Mouse (Mus musculus) thymus, postnatal 25 days (tissue): ENCODE results near the gene Il12b.
"Not testable (repeated sequence)": the region's sequence is repeated elsewhere in the genome, so short reads cannot be mapped to it uniquely, and the experiment has no call there.

Experiments used
- DNase-seq: peaks from one replicate; pipeline ENCODE4 v3.0.0; 2022

Gene Il12b

GRCm38 (mm10) chr11:44413371-44413770 lies 13.5 kb downstream of the Il12b start:
- no peak for DNase-seq

DNA sequence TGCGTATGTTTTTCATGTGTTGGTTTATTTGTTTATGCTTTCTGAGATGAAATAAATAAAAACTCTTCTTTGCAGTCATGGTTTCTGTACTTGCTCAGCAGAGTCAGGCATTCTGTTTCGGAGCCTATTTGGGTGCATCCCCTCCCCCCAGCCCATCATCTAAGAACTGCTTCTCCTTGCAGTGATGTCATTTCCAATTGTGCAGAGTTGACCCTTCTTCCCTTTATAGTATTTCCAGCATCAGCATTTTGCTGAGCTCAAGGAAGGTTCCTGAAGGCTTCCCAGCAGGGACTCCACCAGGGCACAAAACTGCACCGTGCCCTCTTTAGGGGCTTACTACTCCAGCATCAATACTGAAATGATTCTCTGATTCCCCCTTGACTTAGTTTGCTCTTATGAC lies 14.7 kb downstream of the Il12b start:
- no peak for DNase-seq

DNA sequence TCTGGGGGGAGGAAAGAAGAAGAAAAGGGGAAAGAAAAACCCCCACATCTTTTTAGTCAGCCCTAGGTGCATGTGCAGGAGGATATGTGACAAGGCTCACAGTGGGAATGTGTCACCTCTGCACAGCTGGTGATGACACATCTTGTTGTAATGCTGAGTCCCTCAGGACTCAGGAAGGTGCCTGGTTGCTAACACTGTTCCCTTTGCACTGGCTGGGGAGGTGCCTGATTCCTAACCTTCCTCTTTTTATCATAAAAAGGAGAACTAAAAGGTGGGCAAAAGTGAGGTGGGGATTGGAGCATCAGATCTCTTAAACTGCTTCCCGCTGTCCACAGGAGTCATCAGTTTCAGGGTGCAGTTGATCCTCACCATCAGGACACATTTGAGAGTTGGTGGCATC lies 17.5 kb downstream of the Il12b start:
- DNase-seq = no peak

DNA sequence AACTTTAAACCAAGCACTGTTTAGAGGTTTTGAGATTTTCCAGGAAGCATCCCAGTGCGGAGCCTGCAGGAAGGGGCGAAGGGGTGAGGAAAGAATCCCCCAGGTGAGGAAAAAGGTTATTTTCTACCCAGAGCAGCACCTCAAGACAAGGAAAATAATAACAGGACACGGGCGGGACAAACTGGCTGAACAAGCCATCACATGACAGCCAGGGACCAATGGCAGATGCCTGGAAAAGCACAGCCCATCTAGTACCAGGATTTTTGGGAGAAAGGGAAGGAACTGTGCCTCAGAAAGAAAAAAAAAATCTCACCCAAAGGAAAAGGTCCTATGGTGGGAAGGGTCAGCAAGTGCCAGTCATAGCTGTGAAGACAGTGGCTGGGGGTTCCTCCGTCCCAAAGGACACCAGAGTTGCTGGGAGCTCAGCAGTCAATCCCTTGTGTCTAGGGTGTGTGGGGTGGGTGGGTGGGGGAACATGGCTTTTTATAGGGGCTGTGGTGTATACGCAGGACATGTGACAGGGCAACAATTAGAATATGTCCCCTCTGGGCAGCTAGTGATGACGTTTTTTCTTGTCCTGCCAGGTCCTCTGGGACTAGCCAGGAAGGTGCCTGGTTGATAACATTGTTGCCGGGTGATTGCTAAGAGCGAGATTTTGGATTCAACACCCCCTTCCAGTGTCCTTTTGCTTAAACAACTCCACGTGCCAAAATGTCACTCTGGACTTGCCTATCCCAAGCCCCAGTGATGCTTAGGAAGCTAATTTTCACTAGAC lies 22.7 kb downstream of the Il12b start:
- DNase-seq = no peak

DNA sequence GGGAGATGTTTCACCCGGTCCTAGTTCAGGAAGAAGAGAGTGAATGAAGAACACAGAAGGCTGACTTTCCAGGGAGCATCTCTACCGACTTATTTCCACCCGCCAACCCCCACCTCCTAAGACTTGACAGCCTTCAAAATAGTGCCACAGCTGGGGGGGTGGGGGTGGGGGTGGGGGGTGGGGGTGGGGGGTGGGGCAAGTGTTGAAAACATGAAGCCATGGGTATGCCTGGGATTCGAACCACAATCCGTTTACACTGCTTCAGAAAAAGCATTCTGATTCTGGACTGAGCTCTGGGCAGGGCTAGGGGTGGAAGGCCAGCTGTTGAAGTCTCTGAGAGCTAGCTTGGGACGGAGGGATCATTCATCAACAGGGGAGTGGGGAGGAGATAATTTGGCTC lies 23.4 kb downstream of the Il12b start:
- no peak for DNase-seq

DNA sequence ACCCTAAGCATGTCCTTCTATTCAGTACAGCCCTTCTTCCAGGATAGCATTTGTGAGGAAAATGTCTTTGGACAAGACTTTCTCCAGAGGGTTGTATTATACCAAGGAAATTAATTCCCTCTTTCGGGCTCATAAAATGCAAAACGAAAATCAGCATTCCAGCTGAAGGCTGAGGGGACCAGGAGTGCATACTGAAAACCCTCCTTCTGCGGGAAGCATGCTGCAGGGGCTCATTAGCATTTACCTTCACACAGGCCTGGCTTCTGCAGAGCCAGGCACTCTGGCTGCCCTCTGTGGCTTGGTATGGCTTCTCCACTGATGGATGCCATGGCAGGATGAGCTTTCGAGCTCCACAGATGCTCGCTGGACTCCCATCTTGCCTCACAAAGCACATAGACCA lies 24.1 kb downstream of the Il12b start:
- no peak for DNase-seq

DNA sequence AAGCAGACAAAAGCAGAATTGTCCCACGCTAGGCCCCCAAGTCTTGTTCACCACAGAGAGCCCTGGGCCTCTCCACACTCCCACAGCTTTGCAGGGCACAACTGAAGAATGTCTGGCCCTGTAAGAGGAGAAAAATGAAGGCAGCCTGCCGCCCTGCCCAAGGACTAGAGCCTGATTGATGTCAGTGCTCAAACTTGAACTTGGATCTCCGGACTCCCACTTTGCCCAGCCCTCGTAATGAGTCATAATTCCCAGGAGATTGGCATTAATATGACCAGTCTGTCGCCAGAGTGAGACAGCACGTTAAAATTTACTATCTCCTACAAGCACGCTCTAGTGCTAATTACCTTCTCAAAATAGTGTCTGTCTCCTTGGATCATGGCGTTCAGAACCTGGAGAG lies 25.1 kb downstream of the Il12b start:
- no peak for DNase-seq

DNA sequence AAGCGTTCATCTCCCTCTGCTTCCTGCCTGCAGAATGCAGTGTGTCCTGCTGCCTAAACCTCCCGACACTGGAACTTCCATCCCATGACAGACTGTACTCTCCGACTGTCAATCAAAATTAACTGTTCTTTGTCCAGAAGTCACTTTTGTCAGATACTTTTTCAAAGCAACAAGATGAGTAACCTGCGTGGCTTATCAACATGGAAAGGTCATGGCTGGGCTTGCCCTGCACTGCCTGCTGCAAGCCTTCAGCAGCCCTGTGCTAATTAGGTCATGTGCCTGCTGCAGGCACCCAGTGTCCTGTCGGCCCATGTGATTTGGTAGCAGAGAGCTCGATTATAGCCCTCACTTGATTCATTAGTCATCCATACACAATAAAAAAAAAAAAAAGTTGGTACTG lies 25.8 kb downstream of the Il12b start:
- DNase-seq = no peak

DNA sequence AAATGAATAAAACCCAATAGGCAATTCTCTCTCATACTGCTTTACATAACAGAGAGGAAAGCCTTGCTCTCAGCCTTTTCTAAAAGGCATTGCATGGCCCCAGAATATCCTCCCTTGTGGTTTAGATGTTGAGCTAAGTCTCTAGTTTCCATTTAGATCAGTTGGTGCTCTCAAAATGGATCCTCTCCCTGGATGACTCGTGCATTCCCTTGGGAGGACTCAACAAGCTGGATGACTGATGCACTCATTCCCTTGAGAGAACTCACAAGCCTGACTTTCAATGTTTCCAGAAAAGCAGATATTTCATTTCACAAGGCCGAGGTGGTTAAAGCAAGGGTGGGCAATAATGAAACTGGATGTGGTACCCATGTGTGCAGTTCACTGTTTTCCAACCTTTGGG lies 28.1 kb downstream of the Il12b start:
- no peak for DNase-seq

DNA sequence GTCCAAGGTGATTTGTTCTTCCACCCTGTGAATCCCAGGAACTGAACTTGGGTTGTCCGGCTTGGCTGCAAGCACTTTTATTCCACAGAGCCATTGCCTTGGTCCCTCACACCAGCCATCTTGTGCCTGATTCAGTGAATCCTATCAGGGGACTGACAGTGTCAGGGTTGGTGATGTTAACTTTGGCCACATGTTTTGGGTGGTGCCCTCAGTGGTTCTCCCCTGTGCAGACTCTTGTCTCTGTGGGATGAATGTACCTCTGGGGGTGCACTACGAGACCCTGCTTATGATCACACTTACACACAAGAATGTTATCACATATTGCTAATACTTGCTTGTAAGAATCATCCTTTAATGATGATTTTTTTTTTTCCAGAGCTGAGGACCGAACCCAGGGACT lies 30.2 kb downstream of the Il12b start:
- no peak for DNase-seq

- DNase-seq = no peak
Measured at GRCm38 (mm10) chr11:44437786-44438185, 37.9 kb downstream of the Il12b start.

- DNase-seq = peak; percentile 65
Measured at GRCm38 (mm10) chr11:44451046-44451445, 51.2 kb downstream of the Il12b start.

DNA sequence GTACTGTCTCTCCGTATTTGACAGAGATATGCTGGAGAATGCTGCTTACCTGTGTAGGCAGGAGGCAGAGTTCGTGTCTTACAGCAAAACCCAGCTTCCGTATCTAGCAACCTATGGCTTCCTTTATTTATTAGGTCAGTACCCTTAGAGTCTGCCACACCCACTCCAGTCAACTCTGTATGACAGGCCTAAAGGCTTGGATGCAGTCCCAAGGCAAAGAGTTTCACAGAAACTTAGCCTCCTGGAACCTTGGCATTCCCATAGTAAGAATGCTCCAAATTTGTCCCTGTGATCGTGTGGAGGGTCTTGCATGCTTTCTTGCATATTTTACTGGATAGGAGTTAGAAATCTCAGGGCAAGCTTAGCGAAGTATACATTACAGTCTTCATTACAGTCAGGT lies 52.2 kb downstream of the Il12b start:
- not testable (repeated sequence) for DNase-seq

DNA sequence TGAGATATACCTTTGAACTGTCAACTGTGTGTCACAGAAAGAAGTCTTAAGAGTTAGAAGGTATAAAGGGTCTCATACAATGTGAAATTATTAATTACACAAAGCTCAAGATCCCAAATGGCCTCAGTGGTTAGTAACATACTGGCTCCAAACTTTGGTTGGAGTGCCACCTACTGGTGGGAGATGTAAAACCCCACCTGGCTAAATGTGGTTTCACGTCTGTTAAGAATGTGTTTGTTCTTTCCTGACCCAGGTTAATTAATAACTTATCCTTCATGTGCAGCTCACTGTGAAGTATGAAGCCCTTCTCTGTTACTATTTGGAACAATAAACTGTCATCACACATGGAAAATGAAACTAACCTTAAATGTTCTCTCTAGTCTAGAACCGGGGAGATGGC lies 53.6 kb downstream of the Il12b start:
- peak; percentile 75 for DNase-seq

DNA sequence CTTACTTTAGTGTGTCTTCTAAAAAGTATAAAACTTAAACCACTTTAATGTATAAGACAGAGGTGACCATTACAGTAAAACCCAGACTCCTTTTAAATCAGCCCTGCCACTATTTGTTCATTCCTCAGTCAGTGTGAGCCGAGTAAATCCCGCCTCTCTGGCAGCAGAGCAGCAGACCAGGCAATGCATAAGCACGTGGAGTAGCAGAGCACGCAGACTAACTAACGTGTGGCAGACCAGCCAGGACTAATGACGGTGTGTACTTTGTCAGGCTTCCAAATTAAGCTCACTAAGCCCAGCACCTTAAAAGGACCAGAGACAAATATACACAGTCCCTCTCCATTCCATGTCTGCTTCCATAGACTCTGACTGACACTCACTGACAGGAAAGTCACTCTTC lies 61.6 kb downstream of the Il12b start:
- DNase-seq = no peak
